Mouse (Mus musculus): ENCODE data around the gene Furin.
A peak's percentile ranks its signal among the peaks of the same experiment; 100 is the strongest.

The Furin gene

GRCm38 (mm10) chr7:80370649-80371040, 34.6 kb downstream of the Furin start:
- DNase-seq, result peak; percentile 82

- DNase-seq, result no peak
Measured at GRCm38 (mm10) chr7:80369967-80370431, 35.2 kb downstream of the Furin start.

- DNase-seq, result no peak
Measured at GRCm38 (mm10) chr7:80369461-80369860, 35.8 kb downstream of the Furin start.

- DNase-seq, result no peak
Measured at GRCm38 (mm10) chr7:80368635-80369421, 36.4 kb downstream of the Furin start.

- DNase-seq, result no peak
Measured at GRCm38 (mm10) chr7:80368009-80368408, 37.2 kb downstream of the Furin start.

GRCm38 (mm10) chr7:80367232-80367631, 38.0 kb downstream of the Furin start:
- no peak for DNase-seq

- peak; percentile 51 for DNase-seq
Measured at GRCm38 (mm10) chr7:80365759-80366158, 39.5 kb downstream of the Furin start.

- DNase-seq, result no peak
Measured at GRCm38 (mm10) chr7:80360435-80360834, 44.8 kb downstream of the Furin start.

- no peak for DNase-seq
Measured at GRCm38 (mm10) chr7:80358039-80358438, 47.2 kb downstream of the Furin start.

- no peak for DNase-seq
Measured at GRCm38 (mm10) chr7:80357156-80357555, 48.1 kb downstream of the Furin start.

GRCm38 (mm10) chr7:80356351-80356750, 48.9 kb downstream of the Furin start:
- no peak for DNase-seq

- DNase-seq, result no peak
Measured at GRCm38 (mm10) chr7:80352920-80353319, 52.3 kb downstream of the Furin start.

- no peak for DNase-seq
Measured at GRCm38 (mm10) chr7:80350808-80351207, 54.4 kb downstream of the Furin start.

- DNase-seq, result peak; percentile 48
Measured at GRCm38 (mm10) chr7:80347670-80348586, 57.3 kb downstream of the Furin start.

- peak; percentile 52 for DNase-seq
Measured at GRCm38 (mm10) chr7:80346830-80347229, 58.4 kb downstream of the Furin start.

GRCm38 (mm10) chr7:80346173-80346572, 59.1 kb downstream of the Furin start:
- DNase-seq, result no peak

- DNase-seq, result no peak
Measured at GRCm38 (mm10) chr7:80343270-80344018, 61.8 kb downstream of the Furin start.

- DNase-seq, result peak; percentile 98
Measured at GRCm38 (mm10) chr7:80342858-80343257, 62.4 kb downstream of the Furin start, which contains the start of gene Hddc3. Hddc3 (plus strand) TSS chr7:80343104.

- no peak for DNase-seq
Measured at GRCm38 (mm10) chr7:80341793-80342192, 63.4 kb downstream of the Furin start.

- DNase-seq, result peak; percentile 89
Measured at GRCm38 (mm10) chr7:80340793-80341192, 64.4 kb downstream of the Furin start, which contains the start of gene Unc45a. Unc45a (minus strand) TSS chr7:80341005.

GRCm38 (mm10) chr7:80339793-80340628, 65.2 kb downstream of the Furin start:
- peak; percentile 99 for DNase-seq

- peak; percentile 43 for DNase-seq
Measured at GRCm38 (mm10) chr7:80339371-80339770, 65.9 kb downstream of the Furin start.

Data from lung, postnatal 10 days (tissue).